Mouse (Mus musculus): ENCODE data around the gene 1700003E16Rik. TPM values are rescaled to one million over a fixed set of nuclear protein-coding genes. Genes with fewer than 3 reads are reported as not detected.

The 1700003E16Rik gene
- polyA plus RNA-seq, 1 experiment from 2014 or later = 2.1 TPM

- Histone ChIP-seq H3K4me2 (ENCODE audit: low read depth, low read length) (peak overlapping the region; percentile 77), H3K4me3 (replicated peaks; ENCODE audit: low read length) (peak overlapping the region; percentile 44), H3K4me1 (ENCODE audit: control insufficient read depth, insufficient read depth, low read length) (peaks cover 25% of the 10 kb centered on the region), H3K27ac (ENCODE audit: low read length) (no peak overlapping the region), H3K27me3 (ENCODE audit: control insufficient read depth, insufficient read depth, low read length) (peaks cover 21% of the 10 kb centered on the region), H3K36me3 (ENCODE audit: control insufficient read depth, insufficient read depth, low read length) (no peaks in the 10 kb centered on the region), H3K9me3 (replicated peaks; ENCODE audit: control insufficient read depth, low read length) (no peaks in the 10 kb centered on the region), H3K9ac (ENCODE audit: low read length) (peak overlapping the region; percentile 70)
- no peak for ATAC-seq (ENCODE audit: insufficient read depth, low FRiP score)
- WGBS = 1% methylated on average over 8 of the region's 8 CpGs
Observed at GRCm38 (mm10) chr6:83162701-83163100, 6.5 kb downstream of the 1700003E16Rik start.

GRCm38 (mm10) chr6:83165026-83165606 is 8.9 kb downstream of the 1700003E16Rik start:
- H3K9ac ChIP-seq (ENCODE audit: low read length) = peak overlapping the region; percentile 93
- H3K36me3 ChIP-seq (ENCODE audit: control insufficient read depth, insufficient read depth, low read length) = no peaks in the 10 kb centered on the region
- no peak; the same call in 1 of the 2 replicates for ATAC-seq (ENCODE audit: insufficient read depth, low FRiP score)
- peaks cover 21% of the 10 kb centered on the region for H3K27me3 ChIP-seq (ENCODE audit: control insufficient read depth, insufficient read depth, low read length)
- H3K27ac ChIP-seq (ENCODE audit: low read length) = peak overlapping the region; percentile 53
- H3K4me2 ChIP-seq (ENCODE audit: low read depth, low read length) = peak overlapping the region; percentile 79
- H3K9me3 ChIP-seq (replicated peaks; ENCODE audit: control insufficient read depth, low read length) = no peaks in the 10 kb centered on the region
- H3K4me3 ChIP-seq (replicated peaks; ENCODE audit: low read length) = peak overlapping the region; percentile 86
- 3% methylated on average over 6 of the region's 6 CpGs for WGBS
- peaks cover 25% of the 10 kb centered on the region for H3K4me1 ChIP-seq (ENCODE audit: control insufficient read depth, insufficient read depth, low read length)

- Histone ChIP-seq H3K27ac (ENCODE audit: low read length) (peak within 1 kb of the TSS; percentile 88), H3K27me3 (ENCODE audit: control insufficient read depth, insufficient read depth, low read length) (peaks cover 19% of the 10 kb centered on the region), H3K4me1 (ENCODE audit: control insufficient read depth, insufficient read depth, low read length) (peaks cover 25% of the 10 kb centered on the region), H3K36me3 (ENCODE audit: control insufficient read depth, insufficient read depth, low read length) (no peaks in the 10 kb centered on the region), H3K9ac (ENCODE audit: low read length) (peak within 1 kb of the TSS; percentile 93), H3K4me2 (ENCODE audit: low read depth, low read length) (peak within 1 kb of the TSS; percentile 79), H3K4me3 (replicated peaks; ENCODE audit: low read length) (peak within 1 kb of the TSS; percentile 86), H3K9me3 (replicated peaks; ENCODE audit: control insufficient read depth, low read length) (no peaks in the 10 kb centered on the region)
- ATAC-seq (ENCODE audit: insufficient read depth, low FRiP score) = peak; percentile 86
- under 1% methylated on average over 55 of the region's 58 CpGs for WGBS
Observed at GRCm38 (mm10) chr6:83165607-83166242, 9.5 kb downstream of the 1700003E16Rik start, which contains the start of gene Dctn1. Gene Dctn1, plus strand, starts transcription at chr6:83165920.

- Histone ChIP-seq H3K9me3 (replicated peaks; ENCODE audit: control insufficient read depth, low read length) (no peaks in the 10 kb centered on the region), H3K36me3 (ENCODE audit: control insufficient read depth, insufficient read depth, low read length) (no peaks in the 10 kb centered on the region), H3K27me3 (ENCODE audit: control insufficient read depth, insufficient read depth, low read length) (peaks cover 14% of the 10 kb centered on the region), H3K27ac (ENCODE audit: low read length) (peak overlapping the region; percentile 88), H3K4me1 (ENCODE audit: control insufficient read depth, insufficient read depth, low read length) (peaks cover 25% of the 10 kb centered on the region), H3K4me3 (replicated peaks; ENCODE audit: low read length) (peak overlapping the region; percentile 86), H3K9ac (ENCODE audit: low read length) (peak overlapping the region; percentile 93), H3K4me2 (ENCODE audit: low read depth, low read length) (peak overlapping the region; percentile 79)
- no peak for ATAC-seq (ENCODE audit: insufficient read depth, low FRiP score)
- WGBS = under 1% methylated on average over 12 of the region's 12 CpGs
Observed at GRCm38 (mm10) chr6:83166243-83166630, 10.0 kb downstream of the 1700003E16Rik start.

GRCm38 (mm10) chr6:83169872-83170271 is 13.7 kb downstream of the 1700003E16Rik start:
- Histone ChIP-seq H3K9me3 (replicated peaks; ENCODE audit: control insufficient read depth, low read length) (no peaks in the 10 kb centered on the region), H3K27me3 (ENCODE audit: control insufficient read depth, insufficient read depth, low read length) (no peaks in the 10 kb centered on the region), H3K4me3 (replicated peaks; ENCODE audit: low read length) (no peak overlapping the region), H3K36me3 (ENCODE audit: control insufficient read depth, insufficient read depth, low read length) (no peaks in the 10 kb centered on the region), H3K9ac (ENCODE audit: low read length) (no peak overlapping the region), H3K4me2 (ENCODE audit: low read depth, low read length) (no peak overlapping the region), H3K4me1 (ENCODE audit: control insufficient read depth, insufficient read depth, low read length) (peaks cover 9% of the 10 kb centered on the region), H3K27ac (ENCODE audit: low read length) (no peak overlapping the region)
- 75% methylated on average over 5 of the region's 5 CpGs for WGBS
- ATAC-seq (ENCODE audit: insufficient read depth, low FRiP score) = no peak

GRCm38 (mm10) chr6:83171063-83171462 is 14.9 kb downstream of the 1700003E16Rik start:
- H3K9me3 ChIP-seq (replicated peaks; ENCODE audit: control insufficient read depth, low read length) = no peaks in the 10 kb centered on the region
- no peak for ATAC-seq (ENCODE audit: insufficient read depth, low FRiP score)
- no peak overlapping the region for H3K27ac ChIP-seq (ENCODE audit: low read length)
- H3K27me3 ChIP-seq (ENCODE audit: control insufficient read depth, insufficient read depth, low read length) = no peaks in the 10 kb centered on the region
- no peak overlapping the region for H3K4me3 ChIP-seq (replicated peaks; ENCODE audit: low read length)
- no peak overlapping the region for H3K4me2 ChIP-seq (ENCODE audit: low read depth, low read length)
- H3K9ac ChIP-seq (ENCODE audit: low read length) = no peak overlapping the region
- H3K4me1 ChIP-seq (ENCODE audit: control insufficient read depth, insufficient read depth, low read length) = peaks cover 6% of the 10 kb centered on the region; the same call in 1 of the 2 replicates
- WGBS = 77% methylated on average over 5 of the region's 5 CpGs
- H3K36me3 ChIP-seq (ENCODE audit: control insufficient read depth, insufficient read depth, low read length) = no peaks in the 10 kb centered on the region

- no peak overlapping the region for H3K9ac ChIP-seq (ENCODE audit: low read length)
- WGBS = 66% methylated on average over 9 of the region's 9 CpGs
- no peak overlapping the region for H3K27ac ChIP-seq (ENCODE audit: low read length)
- no peaks in the 10 kb centered on the region for H3K36me3 ChIP-seq (ENCODE audit: control insufficient read depth, insufficient read depth, low read length)
- no peak overlapping the region for H3K4me2 ChIP-seq (ENCODE audit: low read depth, low read length)
- ATAC-seq (ENCODE audit: insufficient read depth, low FRiP score) = no peak
- no peaks in the 10 kb centered on the region for H3K9me3 ChIP-seq (replicated peaks; ENCODE audit: control insufficient read depth, low read length)
- no peaks in the 10 kb centered on the region for H3K27me3 ChIP-seq (ENCODE audit: control insufficient read depth, insufficient read depth, low read length)
- H3K4me1 ChIP-seq (ENCODE audit: control insufficient read depth, insufficient read depth, low read length) = no peaks in the 10 kb centered on the region; the same call in 1 of the 2 replicates
- no peak overlapping the region for H3K4me3 ChIP-seq (replicated peaks; ENCODE audit: low read length)
Observed at GRCm38 (mm10) chr6:83172240-83172920, 16.2 kb downstream of the 1700003E16Rik start.

GRCm38 (mm10) chr6:83175996-83176395 is 19.8 kb downstream of the 1700003E16Rik start:
- no peak overlapping the region for H3K9ac ChIP-seq (ENCODE audit: low read length)
- no peaks in the 10 kb centered on the region for H3K27me3 ChIP-seq (ENCODE audit: control insufficient read depth, insufficient read depth, low read length)
- peaks cover 8% of the 10 kb centered on the region for H3K4me1 ChIP-seq (ENCODE audit: control insufficient read depth, insufficient read depth, low read length)
- 82% methylated on average over 8 of the region's 8 CpGs for WGBS
- H3K27ac ChIP-seq (ENCODE audit: low read length) = no peak overlapping the region
- no peak overlapping the region for H3K4me2 ChIP-seq (ENCODE audit: low read depth, low read length)
- no peak for ATAC-seq (ENCODE audit: insufficient read depth, low FRiP score)
- H3K9me3 ChIP-seq (replicated peaks; ENCODE audit: control insufficient read depth, low read length) = no peaks in the 10 kb centered on the region
- H3K36me3 ChIP-seq (ENCODE audit: control insufficient read depth, insufficient read depth, low read length) = no peaks in the 10 kb centered on the region
- no peak overlapping the region for H3K4me3 ChIP-seq (replicated peaks; ENCODE audit: low read length)

Data from stomach, embryonic 16.5 days (tissue).